Mouse (Mus musculus): Measurements from ENCODE around the gene Barhl2. TPM values are rescaled to one million over a fixed set of nuclear protein-coding genes. Genes with fewer than 3 reads are reported as not detected.

The Barhl2 gene
- not detected in 2 replicates for polyA plus RNA-seq (2015; fragmentation: Nextera tagmentation; extraction: Ambion mirVana)

DNA sequence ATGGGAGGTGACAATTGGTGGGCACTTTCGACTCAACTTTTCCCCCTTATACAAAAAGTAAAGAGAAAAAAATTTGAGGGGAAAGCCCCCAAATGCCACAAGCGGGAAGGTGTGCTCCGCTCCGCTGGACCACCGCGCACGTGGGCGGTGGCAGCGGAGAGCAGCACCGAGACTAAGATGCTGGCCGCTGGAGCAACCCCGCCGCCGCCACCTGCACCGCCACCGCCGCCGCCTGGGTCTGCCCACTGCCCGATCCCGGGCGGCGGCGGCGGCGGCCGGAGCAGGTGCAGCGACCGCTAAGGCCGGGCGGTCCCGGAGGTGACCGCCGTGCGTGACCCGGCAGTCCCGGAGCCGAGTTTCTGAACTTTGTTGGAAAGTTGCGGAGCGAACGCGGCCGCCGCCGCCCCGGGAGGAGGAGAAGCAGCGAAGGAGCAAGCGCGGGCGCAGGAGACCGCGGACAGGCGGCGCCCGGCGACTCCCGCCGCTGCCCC is at the start of gene Barhl2:
Gene Barhl2 (minus strand): TSS at position 181 of the 491 bp plus-strand sequence.
- ATAC-seq (ENCODE audit: low FRiP score, low TSS enrichment), result no peak
- H3K4me3 ChIP-seq (ENCODE audit: low read length), result peak within 1 kb of the TSS; percentile 51
- H3K27ac ChIP-seq (ENCODE audit: low read length), result no peak within 1 kb of the TSS
- H3K9me3 ChIP-seq (ENCODE audit: low read length), result no peaks in the 10 kb centered on the region
- H3K9ac ChIP-seq (replicated peaks; ENCODE audit: low read length), result no peak within 1 kb of the TSS
- WGBS, result under 1% methylated on average over 50 of the region's 57 CpGs
- H3K4me2 ChIP-seq (replicated peaks; ENCODE audit: low read depth, low read length), result peak within 1 kb of the TSS; percentile 76
- no peaks in the 10 kb centered on the region for H3K36me3 ChIP-seq (ENCODE audit: insufficient read depth, low read length)
- H3K4me1 ChIP-seq (ENCODE audit: insufficient read depth, low read length), result peaks cover 14% of the 10 kb centered on the region
- peaks cover 96% of the 10 kb centered on the region for H3K27me3 ChIP-seq (ENCODE audit: insufficient read depth, low read length)

GRCm38 (mm10) chr5:106506061-106506460 is 48.1 kb upstream of the Barhl2 start:
- ATAC-seq (ENCODE audit: low FRiP score, low TSS enrichment), result no peak
- Histone ChIP-seq H3K4me3 (ENCODE audit: low read length) (no peak overlapping the region), H3K9ac (replicated peaks; ENCODE audit: low read length) (no peak overlapping the region), H3K36me3 (ENCODE audit: insufficient read depth, low read length) (no peaks in the 10 kb centered on the region), H3K4me2 (replicated peaks; ENCODE audit: low read depth, low read length) (no peak overlapping the region), H3K9me3 (ENCODE audit: low read length) (no peaks in the 10 kb centered on the region), H3K27ac (ENCODE audit: low read length) (no peak overlapping the region), H3K4me1 (ENCODE audit: insufficient read depth, low read length) (no peaks in the 10 kb centered on the region), H3K27me3 (ENCODE audit: insufficient read depth, low read length) (no peaks in the 10 kb centered on the region)
- 73% methylated on average over 5 of the region's 5 CpGs for WGBS

DNA sequence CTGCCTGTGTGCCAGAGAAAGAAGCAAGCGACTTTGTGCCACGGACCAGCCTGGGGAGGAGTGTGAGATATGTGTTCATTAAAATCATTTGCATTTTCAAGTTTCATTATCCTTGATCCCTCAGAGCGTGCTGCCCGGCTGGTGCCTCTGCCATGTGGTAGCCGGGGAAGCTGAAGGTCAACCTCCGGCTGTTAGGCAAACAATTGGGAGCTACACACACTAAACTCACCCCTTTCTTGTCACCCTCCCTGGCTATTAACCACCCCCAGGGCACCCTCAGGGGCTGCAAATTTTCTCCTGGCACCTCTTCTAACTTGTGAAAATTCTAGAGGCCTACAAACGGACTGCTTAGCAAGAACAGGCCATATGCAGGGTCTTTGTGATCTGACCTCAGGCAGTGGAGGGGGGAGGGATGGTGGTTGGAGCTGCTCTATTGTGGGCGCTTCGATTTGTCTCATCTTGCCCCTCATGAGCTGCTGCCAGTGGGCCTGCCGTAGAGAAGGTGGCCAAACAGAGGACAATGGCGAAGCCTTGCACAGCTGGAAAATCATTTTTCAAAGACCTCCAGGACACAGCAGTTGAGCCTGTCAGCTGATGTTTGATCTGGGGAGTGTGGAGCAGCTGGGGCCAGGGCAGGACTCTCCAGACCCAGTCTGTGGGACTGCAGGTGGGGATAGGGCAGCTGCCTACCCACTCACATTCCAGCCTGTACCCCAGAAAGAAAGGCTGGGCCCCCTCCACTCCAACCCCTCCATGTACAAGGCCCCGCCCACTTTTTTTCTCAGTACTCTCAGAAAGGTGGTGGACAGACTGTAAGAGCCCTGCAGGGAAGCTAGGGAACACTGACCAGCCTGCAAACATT is 44.9 kb upstream of the Barhl2 start:
- Histone ChIP-seq H3K9me3 (ENCODE audit: low read length) (no peaks in the 10 kb centered on the region), H3K4me1 (ENCODE audit: insufficient read depth, low read length) (no peaks in the 10 kb centered on the region), H3K4me3 (ENCODE audit: low read length) (no peak overlapping the region), H3K4me2 (replicated peaks; ENCODE audit: low read depth, low read length) (no peak overlapping the region), H3K9ac (replicated peaks; ENCODE audit: low read length) (no peak overlapping the region), H3K27ac (ENCODE audit: low read length) (no peak overlapping the region), H3K36me3 (ENCODE audit: insufficient read depth, low read length) (no peaks in the 10 kb centered on the region), H3K27me3 (ENCODE audit: insufficient read depth, low read length) (no peaks in the 10 kb centered on the region)
- WGBS, result 72% methylated on average over 12 of the region's 12 CpGs
- ATAC-seq (ENCODE audit: low FRiP score, low TSS enrichment), result no peak

- H3K36me3 ChIP-seq (ENCODE audit: insufficient read depth, low read length), result no peaks in the 10 kb centered on the region
- H3K27ac ChIP-seq (ENCODE audit: low read length), result no peak overlapping the region
- no peaks in the 10 kb centered on the region for H3K4me1 ChIP-seq (ENCODE audit: insufficient read depth, low read length)
- no peak overlapping the region for H3K4me3 ChIP-seq (ENCODE audit: low read length)
- ATAC-seq (ENCODE audit: low FRiP score, low TSS enrichment), result no peak
- no peak overlapping the region for H3K9ac ChIP-seq (replicated peaks; ENCODE audit: low read length)
- no peaks in the 10 kb centered on the region for H3K9me3 ChIP-seq (ENCODE audit: low read length)
- no peaks in the 10 kb centered on the region for H3K27me3 ChIP-seq (ENCODE audit: insufficient read depth, low read length)
- 92% methylated on average over 5 of the region's 7 CpGs for WGBS
- H3K4me2 ChIP-seq (replicated peaks; ENCODE audit: low read depth, low read length), result no peak overlapping the region
Observed at GRCm38 (mm10) chr5:106502271-106502670, 44.3 kb upstream of the Barhl2 start.

DNA sequence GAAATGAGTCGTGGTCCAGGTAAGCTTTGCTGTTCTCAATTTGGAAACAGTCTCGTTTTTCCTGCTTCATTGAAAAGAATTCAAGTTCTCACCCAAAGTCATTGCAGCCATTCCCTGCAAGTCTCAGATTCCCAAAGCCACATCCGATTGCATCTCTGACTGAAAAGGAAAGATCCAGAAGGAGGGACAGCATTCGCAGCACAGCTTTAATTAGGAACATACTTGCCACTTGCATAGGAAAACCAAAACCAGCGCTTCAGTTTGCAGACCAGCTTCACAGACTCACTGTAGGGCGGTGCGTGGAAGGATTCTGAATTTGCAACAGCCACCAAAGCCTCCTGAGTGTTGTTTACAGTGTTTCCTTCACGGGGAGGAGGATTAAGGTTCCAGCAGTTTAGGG is 33.8 kb upstream of the Barhl2 start:
- Histone ChIP-seq H3K4me1 (ENCODE audit: insufficient read depth, low read length) (no peaks in the 10 kb centered on the region), H3K4me2 (replicated peaks; ENCODE audit: low read depth, low read length) (no peak overlapping the region), H3K27me3 (ENCODE audit: insufficient read depth, low read length) (no peaks in the 10 kb centered on the region), H3K9me3 (ENCODE audit: low read length) (no peaks in the 10 kb centered on the region), H3K4me3 (ENCODE audit: low read length) (no peak overlapping the region), H3K27ac (ENCODE audit: low read length) (no peak overlapping the region), H3K9ac (replicated peaks; ENCODE audit: low read length) (no peak overlapping the region), H3K36me3 (ENCODE audit: insufficient read depth, low read length) (no peaks in the 10 kb centered on the region)
- 64% methylated on average over 8 of the region's 8 CpGs for WGBS
- no peak for ATAC-seq (ENCODE audit: low FRiP score, low TSS enrichment)

DNA sequence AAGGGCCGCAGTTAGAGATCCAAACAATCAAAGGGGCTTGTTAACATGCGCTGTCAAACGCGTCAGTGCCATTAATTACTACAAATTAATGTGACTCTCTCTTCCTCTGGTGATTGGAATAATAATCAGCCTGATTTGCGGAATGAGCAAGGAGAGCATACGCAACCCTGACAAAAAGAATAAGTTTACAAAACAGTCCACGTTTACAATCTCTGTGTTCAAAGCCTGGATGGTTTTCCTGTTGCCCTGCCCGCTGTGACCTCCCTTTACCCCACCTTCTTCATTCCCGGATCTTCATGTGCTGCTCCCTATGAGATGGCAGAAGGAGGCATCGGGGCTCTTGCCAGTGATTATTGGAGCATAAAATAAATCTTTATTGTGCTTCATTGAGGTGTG is 14.1 kb upstream of the Barhl2 start:
- H3K9me3 ChIP-seq (ENCODE audit: low read length), result no peaks in the 10 kb centered on the region
- H3K36me3 ChIP-seq (ENCODE audit: insufficient read depth, low read length), result no peaks in the 10 kb centered on the region
- H3K4me2 ChIP-seq (replicated peaks; ENCODE audit: low read depth, low read length), result no peak overlapping the region
- no peak for ATAC-seq (ENCODE audit: low FRiP score, low TSS enrichment)
- 6% methylated on average over 10 of the region's 10 CpGs for WGBS
- no peak overlapping the region for H3K27ac ChIP-seq (ENCODE audit: low read length)
- H3K4me3 ChIP-seq (ENCODE audit: low read length), result no peak overlapping the region
- no peaks in the 10 kb centered on the region for H3K4me1 ChIP-seq (ENCODE audit: insufficient read depth, low read length)
- H3K9ac ChIP-seq (replicated peaks; ENCODE audit: low read length), result no peak overlapping the region
- H3K27me3 ChIP-seq (ENCODE audit: insufficient read depth, low read length), result peaks cover 85% of the 10 kb centered on the region

DNA sequence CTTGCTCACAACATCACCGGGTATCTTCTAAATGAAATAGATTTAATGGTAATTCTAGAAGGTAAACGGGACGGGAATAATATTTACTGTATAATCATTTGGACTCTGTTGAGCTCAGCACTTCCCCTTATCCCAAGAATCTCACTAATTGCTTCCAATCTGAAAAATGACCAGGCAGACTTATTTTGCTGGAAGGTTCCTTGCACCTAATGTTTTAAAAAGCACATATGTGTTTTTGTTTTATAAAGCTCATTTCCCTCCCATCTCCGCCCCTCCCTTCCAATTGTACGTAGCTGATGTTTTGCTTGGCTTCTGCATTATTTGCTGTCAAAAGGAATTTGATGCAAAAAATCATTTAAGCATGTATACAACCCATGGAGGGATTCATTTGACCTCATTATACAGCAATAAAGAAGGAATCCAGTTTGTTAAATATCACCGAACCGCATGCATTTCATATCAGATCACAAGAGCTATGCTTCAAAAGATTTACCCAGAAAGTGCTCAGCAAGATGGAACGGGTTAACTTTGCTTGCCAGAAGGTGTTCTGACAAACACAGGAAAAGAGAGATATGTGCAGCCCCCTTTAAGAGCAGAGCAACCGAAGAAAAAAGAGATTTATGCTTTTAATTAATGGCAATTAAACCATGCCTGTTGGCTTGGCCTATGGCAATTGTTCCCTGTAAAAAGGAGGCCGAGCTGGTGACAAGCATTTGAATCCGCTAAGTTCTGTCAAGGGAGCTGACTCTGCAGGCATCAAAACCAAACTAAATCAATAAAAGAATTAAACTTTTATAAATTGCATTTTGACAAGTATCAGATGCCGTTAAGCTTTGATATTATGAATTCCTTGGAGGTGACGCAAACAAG is 13.5 kb upstream of the Barhl2 start:
- Histone ChIP-seq H3K27ac (ENCODE audit: low read length) (no peak overlapping the region), H3K36me3 (ENCODE audit: insufficient read depth, low read length) (no peaks in the 10 kb centered on the region), H3K4me1 (ENCODE audit: insufficient read depth, low read length) (no peaks in the 10 kb centered on the region), H3K4me2 (replicated peaks; ENCODE audit: low read depth, low read length) (no peak overlapping the region), H3K9ac (replicated peaks; ENCODE audit: low read length) (no peak overlapping the region), H3K9me3 (ENCODE audit: low read length) (no peaks in the 10 kb centered on the region), H3K27me3 (ENCODE audit: insufficient read depth, low read length) (peaks cover 87% of the 10 kb centered on the region), H3K4me3 (ENCODE audit: low read length) (no peak overlapping the region)
- WGBS, result 9% methylated on average over 13 of the region's 13 CpGs
- ATAC-seq (ENCODE audit: low FRiP score, low TSS enrichment), result no peak

DNA sequence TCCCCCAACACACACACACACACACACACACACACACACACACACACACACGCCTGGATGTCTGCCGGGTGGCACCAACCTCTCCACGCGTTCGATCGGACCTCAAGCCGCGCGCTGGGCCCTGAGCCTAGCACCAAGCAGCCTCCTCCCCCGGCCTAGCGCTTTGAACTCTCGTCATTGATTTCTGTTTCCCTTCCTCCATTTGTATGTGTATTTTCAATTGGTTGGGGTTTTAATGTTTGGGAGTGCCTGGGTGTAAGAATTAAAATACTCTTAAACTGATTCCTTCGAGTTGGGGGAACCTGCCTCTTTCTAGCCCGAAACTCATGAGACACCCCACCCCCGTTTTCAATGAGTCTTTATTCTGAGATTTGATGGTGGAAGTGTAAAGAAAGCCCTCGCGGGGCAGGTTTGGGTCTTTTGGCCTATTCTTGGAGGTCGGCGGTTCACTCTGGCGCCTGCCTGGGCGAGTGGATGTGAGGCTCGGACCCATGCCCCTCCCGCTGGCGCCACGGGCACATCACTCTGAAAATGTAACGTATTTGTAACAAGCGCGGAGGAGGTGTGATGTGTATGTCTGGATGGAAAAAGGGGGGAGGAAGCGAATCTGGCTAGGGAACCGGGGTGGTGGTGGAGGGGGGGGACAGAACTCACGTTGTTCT is 7.3 kb upstream of the Barhl2 start:
- 1% methylated on average over 30 of the region's 31 CpGs for WGBS
- Histone ChIP-seq H3K36me3 (ENCODE audit: insufficient read depth, low read length) (no peaks in the 10 kb centered on the region), H3K27me3 (ENCODE audit: insufficient read depth, low read length) (peaks cover 100% of the 10 kb centered on the region), H3K4me3 (ENCODE audit: low read length) (no peak overlapping the region), H3K9ac (replicated peaks; ENCODE audit: low read length) (no peak overlapping the region), H3K27ac (ENCODE audit: low read length) (no peak overlapping the region), H3K4me1 (ENCODE audit: insufficient read depth, low read length) (no peaks in the 10 kb centered on the region), H3K9me3 (ENCODE audit: low read length) (no peaks in the 10 kb centered on the region), H3K4me2 (replicated peaks; ENCODE audit: low read depth, low read length) (no peak overlapping the region)
- ATAC-seq (ENCODE audit: low FRiP score, low TSS enrichment), result no peak

DNA sequence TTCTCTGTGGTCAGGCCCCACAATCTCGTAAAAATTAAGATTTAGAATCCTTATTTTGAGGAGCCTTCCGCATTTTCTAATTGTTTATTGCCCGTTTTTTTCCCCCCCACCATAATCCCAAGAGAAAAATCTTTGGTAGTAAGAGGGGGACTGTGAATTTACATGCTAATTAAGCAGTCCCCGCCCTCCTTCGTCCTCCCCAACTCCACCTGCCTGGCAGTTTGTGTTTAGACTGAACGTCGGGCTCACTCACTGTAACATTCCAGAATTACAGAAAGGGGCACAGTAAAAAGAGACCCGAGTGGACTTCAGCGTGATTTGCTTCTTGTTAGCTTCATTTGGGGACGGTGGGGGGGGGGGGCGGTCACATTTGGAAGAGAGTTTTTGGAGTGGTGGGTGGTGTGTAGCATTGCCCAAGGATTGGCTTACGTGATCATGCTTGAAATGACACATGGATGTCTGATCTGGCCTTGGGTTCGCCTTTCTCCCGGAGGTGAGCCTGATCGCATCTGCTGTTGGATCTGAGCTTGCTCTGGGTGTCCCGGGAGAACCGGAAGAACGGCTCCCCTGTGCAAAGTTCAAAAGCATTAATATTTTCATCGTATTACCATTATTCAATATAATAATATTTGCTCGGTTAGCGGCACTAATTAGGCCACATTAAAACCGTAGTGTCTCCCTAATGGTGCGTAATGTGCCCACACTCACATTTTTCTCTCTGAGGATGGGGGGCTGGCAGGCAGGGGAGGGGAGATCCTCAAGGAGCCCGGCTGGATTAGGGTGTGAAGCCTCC is 6.6 kb upstream of the Barhl2 start:
- no peaks in the 10 kb centered on the region for H3K36me3 ChIP-seq (ENCODE audit: insufficient read depth, low read length)
- H3K27ac ChIP-seq (ENCODE audit: low read length), result no peak overlapping the region
- no peak for ATAC-seq (ENCODE audit: low FRiP score, low TSS enrichment)
- no peak overlapping the region for H3K9ac ChIP-seq (replicated peaks; ENCODE audit: low read length)
- under 1% methylated on average over 23 of the region's 24 CpGs for WGBS
- H3K4me3 ChIP-seq (ENCODE audit: low read length), result no peak overlapping the region
- H3K27me3 ChIP-seq (ENCODE audit: insufficient read depth, low read length), result peaks cover 100% of the 10 kb centered on the region
- no peaks in the 10 kb centered on the region for H3K9me3 ChIP-seq (ENCODE audit: low read length)
- no peaks in the 10 kb centered on the region for H3K4me1 ChIP-seq (ENCODE audit: insufficient read depth, low read length)
- no peak overlapping the region for H3K4me2 ChIP-seq (replicated peaks; ENCODE audit: low read depth, low read length)
